Mouse (Mus musculus): ENCODE measurements at regions not wholly inside any gene's neighbourhood (a gene's known extent, or its start where the extent isn't known, plus 50 kb on each side); places are given as distances from the start of the nearest gene placed in this dataset.

GRCm38 (mm10) chr7:136624496-136624895, 269.9 kb upstream of the Mgmt start:
- H3K27me3 ChIP-seq (ENCODE audit: control insufficient read depth, insufficient read depth, low read length): no peaks in the 10 kb centered on the region
- WGBS: 83% methylated on average over 4 of the region's 4 CpGs
- H3K4me3 ChIP-seq (ENCODE audit: control insufficient read depth in 1 of 2, insufficient read depth in 1 of 2, low read depth in 1 of 2, low read length in 2 of 2): no peak overlapping the region
- H3K27ac ChIP-seq (replicated peaks in 1 of 2; ENCODE audit: control insufficient read depth in 1 of 2, insufficient read depth in 1 of 2, low read depth in 2 of 2, low read length in 2 of 2): no peak overlapping the region
- H3K4me1 ChIP-seq (ENCODE audit: control insufficient read depth in 2 of 2, insufficient read depth in 2 of 2, low read length in 2 of 2): no peaks in the 10 kb centered on the region
- H3K4me2 ChIP-seq (ENCODE audit: low read length): no peak overlapping the region
- H3K9ac ChIP-seq (ENCODE audit: low read length): no peak overlapping the region
- H3K36me3 ChIP-seq (ENCODE audit: control insufficient read depth, insufficient read depth, low read length): no peaks in the 10 kb centered on the region
- ATAC-seq (ENCODE audit: insufficient number of reproducible peaks, insufficient read depth, low FRiP score, low read depth): no peak
- no peaks in the 10 kb centered on the region for H3K9me3 ChIP-seq (ENCODE audit: control insufficient read depth, low read length)

GRCm38 (mm10) chr7:136631089-136631488, 263.3 kb upstream of the Mgmt start:
- H3K4me1 ChIP-seq (ENCODE audit: control insufficient read depth in 2 of 2, insufficient read depth in 2 of 2, low read length in 2 of 2): no peaks in the 10 kb centered on the region
- H3K27me3 ChIP-seq (ENCODE audit: control insufficient read depth, insufficient read depth, low read length): no peaks in the 10 kb centered on the region
- no peak overlapping the region for H3K4me2 ChIP-seq (ENCODE audit: low read length)
- WGBS: 46% methylated on average over 3 of the region's 3 CpGs
- ATAC-seq (ENCODE audit: insufficient number of reproducible peaks, insufficient read depth, low FRiP score, low read depth): no peak
- H3K27ac ChIP-seq (replicated peaks in 1 of 2; ENCODE audit: control insufficient read depth in 1 of 2, insufficient read depth in 1 of 2, low read depth in 2 of 2, low read length in 2 of 2): no peak overlapping the region
- H3K4me3 ChIP-seq (ENCODE audit: control insufficient read depth in 1 of 2, insufficient read depth in 1 of 2, low read depth in 1 of 2, low read length in 2 of 2): no peak overlapping the region
- no peaks in the 10 kb centered on the region for H3K36me3 ChIP-seq (ENCODE audit: control insufficient read depth, insufficient read depth, low read length)
- H3K9me3 ChIP-seq (ENCODE audit: control insufficient read depth, low read length): no peaks in the 10 kb centered on the region
- H3K9ac ChIP-seq (ENCODE audit: low read length): no peak overlapping the region

- Histone ChIP-seq H3K27ac (replicated peaks in 1 of 2; ENCODE audit: control insufficient read depth in 1 of 2, insufficient read depth in 1 of 2, low read depth in 2 of 2, low read length in 2 of 2) (no peak overlapping the region), H3K27me3 (ENCODE audit: control insufficient read depth, insufficient read depth, low read length) (no peaks in the 10 kb centered on the region), H3K4me3 (ENCODE audit: control insufficient read depth in 1 of 2, insufficient read depth in 1 of 2, low read depth in 1 of 2, low read length in 2 of 2) (no peak overlapping the region), H3K4me1 (ENCODE audit: control insufficient read depth in 2 of 2, insufficient read depth in 2 of 2, low read length in 2 of 2) (no peaks in the 10 kb centered on the region; a peak in 1 of 4 replicates), H3K9ac (ENCODE audit: low read length) (no peak overlapping the region), H3K36me3 (ENCODE audit: control insufficient read depth, insufficient read depth, low read length) (no peaks in the 10 kb centered on the region), H3K9me3 (ENCODE audit: control insufficient read depth, low read length) (no peaks in the 10 kb centered on the region), H3K4me2 (ENCODE audit: low read length) (no peak overlapping the region)
- WGBS: 23% methylated on average over 5 of the region's 5 CpGs
- no peak for ATAC-seq (ENCODE audit: insufficient number of reproducible peaks, insufficient read depth, low FRiP score, low read depth)
These were observed 254.3 kb upstream of the Mgmt start for GRCm38 (mm10) chr7:136640160-136640559.

GRCm38 (mm10) chr7:136640771-136641170, 253.6 kb upstream of the Mgmt start:
- ATAC-seq (ENCODE audit: insufficient number of reproducible peaks, insufficient read depth, low FRiP score, low read depth): no peak

GRCm38 (mm10) chr7:136649796-136650195, 244.6 kb upstream of the Mgmt start:
- Histone ChIP-seq H3K36me3 (ENCODE audit: control insufficient read depth, insufficient read depth, low read length) (no peaks in the 10 kb centered on the region), H3K9me3 (ENCODE audit: control insufficient read depth, low read length) (no peaks in the 10 kb centered on the region), H3K4me3 (ENCODE audit: control insufficient read depth in 1 of 2, insufficient read depth in 1 of 2, low read depth in 1 of 2, low read length in 2 of 2) (no peak overlapping the region), H3K4me2 (ENCODE audit: low read length) (no peak overlapping the region), H3K9ac (ENCODE audit: low read length) (no peak overlapping the region), H3K4me1 (ENCODE audit: control insufficient read depth in 2 of 2, insufficient read depth in 2 of 2, low read length in 2 of 2) (no peaks in the 10 kb centered on the region), H3K27me3 (ENCODE audit: control insufficient read depth, insufficient read depth, low read length) (no peaks in the 10 kb centered on the region), H3K27ac (replicated peaks in 1 of 2; ENCODE audit: control insufficient read depth in 1 of 2, insufficient read depth in 1 of 2, low read depth in 2 of 2, low read length in 2 of 2) (no peak overlapping the region)
- no peak for ATAC-seq (ENCODE audit: insufficient number of reproducible peaks, insufficient read depth, low FRiP score, low read depth)
- 77% methylated on average over 4 of the region's 4 CpGs for WGBS

More at GRCm38 (mm10) chr7:136640771-136641170, 253.6 kb upstream of the Mgmt start:
- H3K4me2 ChIP-seq (ENCODE audit: low read length): no peak overlapping the region
- no peak overlapping the region for H3K4me3 ChIP-seq (ENCODE audit: control insufficient read depth in 1 of 2, insufficient read depth in 1 of 2, low read depth in 1 of 2, low read length in 2 of 2)
- H3K27ac ChIP-seq (replicated peaks in 1 of 2; ENCODE audit: control insufficient read depth in 1 of 2, insufficient read depth in 1 of 2, low read depth in 2 of 2, low read length in 2 of 2): no peak overlapping the region
- H3K36me3 ChIP-seq (ENCODE audit: control insufficient read depth, insufficient read depth, low read length): no peaks in the 10 kb centered on the region
- no peaks in the 10 kb centered on the region for H3K9me3 ChIP-seq (ENCODE audit: control insufficient read depth, low read length)
- H3K4me1 ChIP-seq (ENCODE audit: control insufficient read depth in 2 of 2, insufficient read depth in 2 of 2, low read length in 2 of 2): no peaks in the 10 kb centered on the region; a peak in 1 of 4 replicates
- H3K27me3 ChIP-seq (ENCODE audit: control insufficient read depth, insufficient read depth, low read length): no peaks in the 10 kb centered on the region
- no peak overlapping the region for H3K9ac ChIP-seq (ENCODE audit: low read length)
- 78% methylated on average over 7 of the region's 7 CpGs for WGBS

- ATAC-seq (ENCODE audit: insufficient number of reproducible peaks, insufficient read depth, low FRiP score, low read depth): no peak; the same call in 1 of the 2 replicates
- H3K4me2 ChIP-seq (ENCODE audit: low read length): no peak overlapping the region
- no peak overlapping the region for H3K4me3 ChIP-seq (ENCODE audit: control insufficient read depth in 1 of 2, insufficient read depth in 1 of 2, low read depth in 1 of 2, low read length in 2 of 2)
- no peak overlapping the region for H3K27ac ChIP-seq (replicated peaks in 1 of 2; ENCODE audit: control insufficient read depth in 1 of 2, insufficient read depth in 1 of 2, low read depth in 2 of 2, low read length in 2 of 2)
- no peaks in the 10 kb centered on the region for H3K9me3 ChIP-seq (ENCODE audit: control insufficient read depth, low read length)
- no peaks in the 10 kb centered on the region for H3K4me1 ChIP-seq (ENCODE audit: control insufficient read depth in 2 of 2, insufficient read depth in 2 of 2, low read length in 2 of 2)
- H3K27me3 ChIP-seq (ENCODE audit: control insufficient read depth, insufficient read depth, low read length): no peaks in the 10 kb centered on the region
- no peak overlapping the region for H3K9ac ChIP-seq (ENCODE audit: low read length)
- no peaks in the 10 kb centered on the region for H3K36me3 ChIP-seq (ENCODE audit: control insufficient read depth, insufficient read depth, low read length)
These were observed 234.5 kb upstream of the Mgmt start for GRCm38 (mm10) chr7:136659930-136660329.

- Histone ChIP-seq H3K36me3 (ENCODE audit: control insufficient read depth, insufficient read depth, low read length) (no peaks in the 10 kb centered on the region), H3K4me3 (ENCODE audit: control insufficient read depth in 1 of 2, insufficient read depth in 1 of 2, low read depth in 1 of 2, low read length in 2 of 2) (no peak overlapping the region), H3K9ac (ENCODE audit: low read length) (no peak overlapping the region), H3K27me3 (ENCODE audit: control insufficient read depth, insufficient read depth, low read length) (no peaks in the 10 kb centered on the region), H3K27ac (replicated peaks in 1 of 2; ENCODE audit: control insufficient read depth in 1 of 2, insufficient read depth in 1 of 2, low read depth in 2 of 2, low read length in 2 of 2) (no peak overlapping the region), H3K9me3 (ENCODE audit: control insufficient read depth, low read length) (no peaks in the 10 kb centered on the region), H3K4me2 (ENCODE audit: low read length) (no peak overlapping the region), H3K4me1 (ENCODE audit: control insufficient read depth in 2 of 2, insufficient read depth in 2 of 2, low read length in 2 of 2) (no peaks in the 10 kb centered on the region)
- WGBS: 39% methylated on average over 2 of the region's 2 CpGs
- ATAC-seq (ENCODE audit: insufficient number of reproducible peaks, insufficient read depth, low FRiP score, low read depth): no peak
These were observed 234.0 kb upstream of the Mgmt start for GRCm38 (mm10) chr7:136660401-136660800.

- H3K4me1 ChIP-seq (ENCODE audit: control insufficient read depth in 2 of 2, insufficient read depth in 2 of 2, low read length in 2 of 2): no peaks in the 10 kb centered on the region
- H3K4me3 ChIP-seq (ENCODE audit: control insufficient read depth in 1 of 2, insufficient read depth in 1 of 2, low read depth in 1 of 2, low read length in 2 of 2): no peak overlapping the region
- H3K27me3 ChIP-seq (ENCODE audit: control insufficient read depth, insufficient read depth, low read length): peaks cover 5% of the 10 kb centered on the region; the same call in 1 of the 2 replicates
- no peaks in the 10 kb centered on the region for H3K36me3 ChIP-seq (ENCODE audit: control insufficient read depth, insufficient read depth, low read length)
- no peak overlapping the region for H3K9ac ChIP-seq (ENCODE audit: low read length)
- H3K9me3 ChIP-seq (ENCODE audit: control insufficient read depth, low read length): no peaks in the 10 kb centered on the region
- WGBS: 84% methylated on average over 10 of the region's 10 CpGs
- ATAC-seq (ENCODE audit: insufficient number of reproducible peaks, insufficient read depth, low FRiP score, low read depth): no peak
- no peak overlapping the region for H3K27ac ChIP-seq (replicated peaks in 1 of 2; ENCODE audit: control insufficient read depth in 1 of 2, insufficient read depth in 1 of 2, low read depth in 2 of 2, low read length in 2 of 2)
- no peak overlapping the region for H3K4me2 ChIP-seq (ENCODE audit: low read length)
These were observed 229.9 kb upstream of the Mgmt start for GRCm38 (mm10) chr7:136664424-136665082.

All from heart, embryonic 14.5 days (tissue).